Mouse (Mus musculus) T-helper 2 cell (primary cell): ENCODE measurements around the gene Kcne1.

Source experiments
- in situ Hi-C: fragments of 300-600 bp; cut with MboI, MseI; formaldehyde crosslinking; loops from one replicate; pipeline ENCODE4 v1.15.1; 2025; ENCODE audit warnings: high pct_unique_total_duplicates

Gene Kcne1

DNA sequence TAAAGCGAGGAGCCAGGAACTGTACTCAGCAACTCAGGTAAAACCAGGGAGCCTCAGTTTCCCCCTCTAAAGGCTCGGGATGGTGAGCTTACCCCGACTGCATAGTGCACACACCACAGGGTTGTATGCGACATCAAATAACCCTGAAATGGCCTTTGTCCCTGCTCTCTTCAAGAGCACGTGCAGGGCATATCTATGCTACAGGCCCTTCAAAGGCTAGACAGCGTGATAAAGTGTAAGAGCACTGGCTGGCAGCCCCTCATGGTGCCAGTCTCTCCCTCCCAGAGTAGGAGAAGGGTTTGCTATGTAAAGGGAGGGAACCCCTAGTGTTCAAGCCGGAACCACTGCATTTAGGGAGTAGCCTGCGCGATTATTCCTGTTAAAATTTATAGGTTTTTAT lies 2.2 kb downstream of the Kcne1 start:
- in situ Hi-C loops = no loop called here

DNA sequence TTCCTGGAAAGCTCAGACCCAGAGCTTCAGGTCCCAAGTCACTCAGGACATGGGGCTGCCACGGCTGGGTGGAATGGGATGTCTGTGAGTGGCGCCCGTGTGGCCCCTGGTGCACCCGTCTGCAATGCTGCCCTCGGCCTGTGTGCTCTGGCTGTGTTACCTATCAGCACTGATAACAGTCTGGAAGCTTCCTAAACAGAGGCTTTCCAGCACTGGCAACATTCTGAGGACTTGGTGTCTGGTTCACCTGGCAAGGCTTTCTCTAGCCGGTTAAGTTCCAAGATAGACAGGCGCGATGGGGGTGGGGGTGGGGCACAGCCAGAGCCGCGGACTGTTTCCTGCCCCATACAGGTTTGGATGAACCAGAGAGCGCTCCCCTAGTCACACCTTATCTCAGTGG lies 3.3 kb downstream of the Kcne1 start:
- in situ Hi-C loops = no loop called here

DNA sequence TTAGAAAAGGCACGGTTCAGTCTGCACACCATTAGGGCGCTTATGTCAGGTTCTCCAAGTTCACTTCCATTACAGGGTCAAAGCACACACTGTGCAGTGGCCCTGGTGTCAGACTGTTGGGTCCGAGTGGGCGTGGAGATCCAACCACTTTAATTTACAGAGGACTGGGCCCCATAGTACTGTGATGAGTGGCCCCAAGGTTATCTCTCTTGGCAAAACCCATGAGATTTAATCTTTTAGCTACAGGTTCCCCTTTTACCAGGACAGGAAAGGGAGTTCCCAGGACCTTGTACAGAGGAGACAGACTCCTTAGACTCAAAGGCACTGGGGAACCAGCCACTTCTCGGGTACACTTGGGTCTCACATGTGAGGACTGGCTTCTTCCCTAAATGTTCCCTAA lies 3.9 kb downstream of the Kcne1 start:
- in situ Hi-C loops = no loop called here

GRCm38 (mm10) chr16:92353897-92354296 lies 5.4 kb downstream of the Kcne1 start:
- in situ Hi-C loops = no loop called here

GRCm38 (mm10) chr16:92353295-92353694 lies 6.0 kb downstream of the Kcne1 start:
- in situ Hi-C loops = no loop called here

- in situ Hi-C loops = no loop called here
These were observed 10.3 kb downstream of the Kcne1 start for GRCm38 (mm10) chr16:92348941-92349340.

- in situ Hi-C loops = no loop called here
These were observed 12.9 kb downstream of the Kcne1 start for GRCm38 (mm10) chr16:92346297-92346916.

DNA sequence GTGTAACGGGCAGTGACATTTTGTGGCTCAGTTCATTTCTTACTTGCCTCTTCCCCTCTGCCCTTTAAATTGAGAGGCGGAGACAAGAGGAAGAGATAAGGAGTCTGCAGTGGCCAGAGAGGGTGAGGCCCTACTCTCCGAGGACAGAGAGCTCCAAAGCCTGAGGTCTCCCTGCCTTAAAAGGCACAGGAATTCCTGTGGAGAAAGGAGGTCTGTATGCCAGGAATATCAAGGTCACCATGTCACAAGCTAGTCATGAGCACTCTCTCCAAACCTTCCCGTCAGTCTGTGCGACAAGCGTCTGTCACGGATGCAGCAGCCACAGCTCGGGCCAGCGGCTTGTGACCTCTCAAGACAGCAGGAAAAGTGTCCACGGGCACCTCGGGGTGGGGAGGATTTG lies 14.1 kb downstream of the Kcne1 start:
- in situ Hi-C loops = no loop called here

DNA sequence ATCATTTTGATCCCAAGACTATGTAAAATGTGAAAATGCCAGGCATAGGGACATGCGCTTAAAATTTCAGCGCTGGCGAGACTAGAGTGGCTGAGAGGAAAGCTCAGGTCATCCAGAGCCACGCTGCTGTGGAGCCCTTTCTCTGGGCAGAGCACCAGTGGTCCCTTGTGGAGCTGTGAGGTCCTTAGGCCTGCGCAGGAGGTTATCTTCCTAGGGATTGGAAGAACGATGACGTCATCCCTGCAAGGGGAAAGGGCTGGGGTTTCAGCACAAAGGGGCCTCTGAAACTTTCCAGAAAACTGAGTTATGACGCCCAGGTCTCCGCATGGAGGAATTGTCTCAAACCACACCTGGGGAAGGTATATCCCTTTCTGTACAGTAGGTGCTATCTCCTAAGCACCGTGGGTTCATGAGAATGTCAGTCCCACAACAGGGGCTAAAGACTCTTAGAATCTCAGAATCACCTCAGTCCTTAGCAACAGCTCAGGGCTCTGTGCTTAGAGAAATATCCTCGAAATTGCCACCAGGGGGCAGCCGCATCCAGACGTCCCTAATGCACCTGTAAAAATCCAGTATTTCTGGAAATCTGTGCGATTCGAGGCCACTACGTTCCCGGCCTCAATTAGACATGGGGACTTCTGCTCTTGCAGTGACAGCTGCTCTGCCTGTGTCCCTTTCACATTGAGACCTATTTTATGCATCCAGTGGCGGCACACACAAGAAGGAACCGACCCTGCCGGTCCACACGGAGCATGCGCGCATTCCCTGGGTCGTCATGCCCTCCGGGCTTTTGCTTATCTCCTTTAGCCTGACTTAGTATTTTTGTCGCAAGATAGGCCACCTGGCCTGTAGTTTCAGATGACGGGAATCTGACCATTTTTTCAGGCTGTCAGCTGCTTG lies 18.4 kb downstream of the Kcne1 start:
- in situ Hi-C loops = no loop called here

- in situ Hi-C loops = no loop called here
These were observed 23.0 kb downstream of the Kcne1 start for GRCm38 (mm10) chr16:92336280-92336679.

GRCm38 (mm10) chr16:92334600-92334999 lies 24.7 kb downstream of the Kcne1 start:
- in situ Hi-C loops = no loop called here

DNA sequence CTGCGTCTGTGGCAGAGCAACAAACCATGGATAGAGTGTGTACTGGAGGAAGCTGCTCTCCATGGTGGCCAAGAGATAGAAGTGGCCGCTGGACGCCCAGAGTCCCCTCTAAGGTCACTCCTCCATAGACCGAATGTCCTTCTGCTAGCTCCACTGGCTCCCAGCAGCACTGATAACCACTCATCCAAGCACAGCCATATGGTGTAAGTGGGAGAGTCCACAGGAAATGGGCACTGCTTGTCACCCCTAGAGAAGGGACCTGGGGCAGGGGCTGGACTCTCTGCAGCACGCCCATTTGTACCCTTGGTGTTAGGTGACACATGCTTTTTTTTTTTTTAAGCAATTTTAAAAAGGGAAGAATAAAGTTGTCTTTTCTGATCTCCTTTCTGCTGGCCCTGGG lies 28.3 kb downstream of the Kcne1 start:
- in situ Hi-C loops = no loop called here

DNA sequence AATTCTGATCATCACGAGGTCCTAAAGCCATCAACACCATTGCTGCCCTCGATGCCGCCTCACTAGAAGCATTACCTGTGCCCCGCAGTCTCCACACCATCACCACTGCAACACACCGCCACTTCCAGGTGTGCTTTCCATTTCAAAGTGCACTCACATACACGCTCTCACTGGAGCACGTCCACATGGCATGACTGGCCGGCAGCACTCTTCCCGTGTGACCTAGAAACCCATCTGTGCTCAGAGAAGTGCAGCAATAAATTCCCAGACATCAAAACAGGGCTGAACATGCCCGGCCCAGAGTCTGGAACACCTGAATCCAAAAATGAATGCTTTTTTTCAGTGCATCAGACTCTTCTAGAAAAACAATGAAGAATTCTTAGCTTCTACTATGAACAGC lies 31.4 kb downstream of the Kcne1 start:
- in situ Hi-C loops = no loop called here

- in situ Hi-C loops = no loop called here
These were observed 34.2 kb downstream of the Kcne1 start for GRCm38 (mm10) chr16:92325062-92325406.

DNA sequence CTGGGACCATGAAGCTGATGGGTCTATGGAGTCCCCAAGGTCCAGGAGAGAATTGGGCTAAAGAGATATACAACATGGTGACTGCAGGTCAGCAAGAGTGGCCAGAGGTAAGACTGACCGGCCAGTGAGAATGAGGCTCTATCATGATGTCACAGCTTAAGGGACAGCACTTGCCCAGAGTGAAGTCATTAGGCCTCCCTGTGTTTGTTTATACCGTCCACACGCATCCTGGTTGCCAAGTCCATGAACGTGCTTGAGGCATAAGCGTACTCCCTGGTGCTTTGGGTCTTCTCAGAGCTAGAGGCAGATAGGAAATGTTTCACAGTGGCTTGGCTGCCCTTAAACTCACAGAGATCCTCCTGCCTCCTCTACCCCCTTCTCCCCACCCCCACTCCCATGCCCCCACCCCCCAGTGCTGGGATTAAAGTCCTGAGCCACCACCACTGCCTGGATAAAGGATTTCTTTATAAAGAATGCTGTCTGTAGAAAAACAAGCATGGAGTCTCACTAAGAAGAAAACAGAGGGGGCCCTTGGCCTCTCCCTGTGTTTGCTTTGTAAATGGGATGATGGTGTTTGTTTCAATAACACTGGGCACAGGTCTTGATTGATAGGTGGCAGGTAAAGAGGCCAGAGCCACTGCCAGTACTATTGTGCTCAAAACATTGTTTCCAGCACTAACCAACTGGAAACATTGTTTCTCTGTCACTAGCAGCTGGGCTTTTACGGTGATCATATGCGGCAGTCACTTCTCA lies 34.8 kb downstream of the Kcne1 start:
- in situ Hi-C loops = no loop called here

- in situ Hi-C loops = no loop called here
These were observed 37.9 kb downstream of the Kcne1 start, which contains the start of gene Fam243 for GRCm38 (mm10) chr16:92321341-92321740. Fam243 (minus strand) TSS chr16:92321441.

DNA sequence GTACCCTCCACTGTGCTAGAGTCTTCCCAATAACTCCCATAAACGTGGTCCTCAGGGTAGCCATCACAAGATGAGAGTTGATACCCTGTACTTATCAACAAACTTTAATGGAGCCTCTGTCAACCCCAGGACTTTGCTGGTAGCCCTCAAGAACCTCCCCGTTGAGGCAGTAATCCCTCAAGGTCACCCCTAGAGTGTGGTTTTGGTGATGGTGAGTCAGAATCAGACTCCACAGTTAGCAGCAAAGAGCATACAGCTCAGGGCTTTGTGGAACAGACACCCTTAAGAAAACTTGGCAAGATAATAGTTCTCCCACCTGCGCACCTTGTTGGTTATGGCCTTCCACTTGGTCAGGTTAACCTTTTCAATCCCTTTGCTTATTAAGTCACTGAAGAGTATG lies 38.9 kb downstream of the Kcne1 start:
- in situ Hi-C loops = no loop called here

DNA sequence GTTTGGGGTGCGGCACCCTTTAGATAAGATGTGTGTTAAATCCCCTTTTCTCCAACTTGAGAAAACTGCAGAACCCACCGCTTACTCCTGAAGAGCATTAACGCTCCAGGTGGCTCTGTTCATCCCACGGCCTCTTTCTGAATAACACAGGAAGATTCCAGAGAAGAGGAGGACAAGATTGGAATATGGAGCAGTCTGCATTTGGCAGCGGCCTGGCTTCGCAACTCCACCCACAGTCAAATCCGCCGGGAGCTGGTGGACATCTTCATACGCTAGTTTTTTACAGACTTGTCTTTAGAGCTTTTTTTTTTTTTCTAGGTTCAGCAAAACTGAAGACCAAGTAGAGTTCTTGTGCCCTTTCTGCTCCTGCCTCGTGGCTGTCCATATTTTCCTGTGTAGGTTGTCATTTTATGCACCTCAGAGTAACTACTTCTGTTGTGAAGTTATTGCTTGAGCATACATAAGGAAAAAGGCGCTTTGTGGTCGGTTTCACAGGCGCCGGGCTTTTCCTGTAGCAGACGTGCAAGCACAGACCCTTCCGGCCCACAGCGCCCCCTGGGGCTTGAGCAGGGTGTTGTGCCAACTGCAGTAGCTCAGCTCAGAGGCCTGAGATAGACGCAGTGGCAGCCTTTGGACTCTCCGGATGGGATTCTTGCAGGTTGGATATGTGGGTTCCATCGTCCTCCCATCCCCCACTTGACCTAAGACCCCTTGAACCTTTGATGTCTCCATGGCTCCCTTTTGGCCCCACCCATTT lies 39.7 kb downstream of the Kcne1 start:
- in situ Hi-C loops = no loop called here

DNA sequence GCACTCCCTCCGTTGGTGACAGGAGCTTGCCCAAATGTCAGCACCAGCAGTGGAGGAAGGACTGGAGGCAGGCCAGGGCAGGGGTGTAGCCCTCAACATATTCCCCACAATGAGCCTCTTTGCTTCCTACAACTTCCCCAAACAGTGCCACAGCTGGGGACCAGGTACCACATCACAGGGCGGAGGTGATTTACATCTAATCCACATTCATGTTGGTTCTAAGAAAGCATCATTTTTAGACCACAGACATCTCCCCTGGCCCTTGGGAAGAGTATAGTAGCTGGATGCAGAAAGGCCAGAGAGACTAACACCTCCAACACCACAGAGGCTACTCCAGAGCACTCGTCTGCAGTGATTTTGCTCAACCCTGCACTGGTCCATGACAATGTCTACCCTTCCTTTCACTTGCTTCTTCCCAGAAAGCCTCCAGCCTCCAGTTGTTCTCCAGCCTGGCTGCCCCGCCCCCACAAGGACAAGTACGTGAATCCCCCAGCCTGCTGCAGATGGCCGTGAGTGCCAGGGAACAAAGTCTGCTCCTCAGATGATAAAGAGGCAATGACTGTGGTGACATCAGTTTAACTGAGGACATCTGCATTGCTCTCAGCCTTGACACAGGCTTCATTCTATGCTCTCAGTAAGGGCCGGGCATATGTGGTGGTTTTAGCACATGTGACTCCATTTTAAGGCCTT lies 43.1 kb downstream of the Kcne1 start:
- in situ Hi-C loops = no loop called here

GRCm38 (mm10) chr16:92313953-92314741 lies 45.1 kb downstream of the Kcne1 start:
- in situ Hi-C loops = no loop called here
